Mouse (Mus musculus) cerebellum, adult 18-20 months (tissue): Measurements from ENCODE around the gene Sbno2.

Source experiments
- DNase-seq, 2 experiments: peaks; one replicate each; pipeline ENCODE4 v3.0.0; 2021

The Sbno2 gene

DNA sequence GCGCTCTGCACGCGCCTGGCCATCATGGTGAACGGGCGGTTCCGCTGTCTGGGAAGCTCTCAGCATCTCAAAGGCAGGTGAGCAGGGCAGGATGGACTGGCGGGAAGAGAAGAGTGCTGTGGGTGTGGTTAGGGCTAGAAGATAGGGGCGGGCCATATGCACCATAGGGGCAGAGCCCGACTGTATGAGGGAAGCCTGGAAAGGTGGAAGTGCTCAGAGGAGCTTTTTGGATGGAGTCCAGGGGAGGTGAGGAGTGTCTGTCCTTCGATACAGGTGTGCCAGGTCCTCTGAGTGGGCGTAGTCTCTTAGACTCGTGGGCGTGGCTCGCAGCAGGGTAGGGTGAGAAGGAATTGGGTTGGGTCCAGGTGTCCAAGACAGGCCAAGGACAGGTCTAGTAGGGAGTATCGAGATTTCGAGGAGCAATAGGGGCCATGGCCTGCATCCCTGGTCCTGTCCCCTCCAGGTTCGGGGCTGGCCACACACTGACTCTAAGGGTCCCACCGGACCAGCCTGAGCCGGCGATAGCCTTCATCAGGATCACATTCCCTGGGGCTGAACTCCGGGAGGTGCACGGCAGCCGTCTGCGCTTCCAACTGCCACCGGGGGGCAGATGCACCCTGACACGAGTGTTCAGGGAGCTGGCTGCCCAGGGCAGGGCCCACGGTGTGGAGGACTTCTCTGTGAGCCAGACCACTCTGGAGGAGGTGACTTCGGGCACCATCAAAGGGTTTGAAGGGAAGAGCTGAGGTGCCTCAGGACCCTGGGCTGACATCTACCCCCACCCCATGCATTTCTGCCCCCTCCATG lies 90.7 kb downstream of the Sbno2 start:
- DNase-seq: no peak

DNA sequence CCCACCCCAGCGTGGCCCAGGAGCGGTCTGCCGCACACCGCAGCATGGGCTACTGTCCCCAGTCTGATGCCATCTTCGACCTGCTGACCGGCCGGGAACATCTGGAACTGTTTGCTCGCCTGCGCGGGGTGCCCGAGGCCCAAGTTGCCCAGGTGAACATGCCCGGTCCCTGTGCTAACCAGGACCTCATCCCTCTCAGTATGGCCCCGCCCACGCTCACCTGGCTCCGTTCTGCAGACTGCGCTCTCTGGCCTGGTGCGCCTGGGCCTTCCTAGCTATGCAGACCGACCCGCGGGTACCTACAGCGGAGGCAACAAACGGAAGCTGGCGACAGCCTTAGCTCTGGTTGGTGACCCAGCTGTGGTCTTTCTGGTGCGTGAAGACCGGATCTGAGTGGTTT lies 91.8 kb downstream of the Sbno2 start:
- no peak for DNase-seq

DNA sequence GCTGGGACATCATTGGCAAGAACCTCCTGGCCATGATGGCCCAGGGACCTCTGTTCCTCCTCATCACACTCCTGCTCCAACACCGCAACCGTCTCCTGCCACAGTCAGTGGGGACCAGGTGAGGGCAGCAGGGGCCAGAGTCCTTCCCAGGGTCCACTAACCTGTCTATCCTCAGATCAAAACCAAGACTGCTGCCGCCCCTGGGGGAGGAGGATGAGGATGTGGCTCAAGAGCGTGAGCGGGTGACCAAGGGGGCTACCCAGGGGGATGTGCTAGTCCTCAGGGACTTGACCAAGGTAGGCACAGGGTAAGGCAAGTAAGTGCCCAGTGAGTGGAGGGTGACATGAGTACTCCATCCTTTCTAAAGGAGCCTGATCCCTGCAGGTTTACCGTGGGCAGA lies 93.6 kb downstream of the Sbno2 start:
- no peak for DNase-seq
